Mouse (Mus musculus): ENCODE data around the gene 1700069L16Rik.

1700069L16Rik gene

DNA sequence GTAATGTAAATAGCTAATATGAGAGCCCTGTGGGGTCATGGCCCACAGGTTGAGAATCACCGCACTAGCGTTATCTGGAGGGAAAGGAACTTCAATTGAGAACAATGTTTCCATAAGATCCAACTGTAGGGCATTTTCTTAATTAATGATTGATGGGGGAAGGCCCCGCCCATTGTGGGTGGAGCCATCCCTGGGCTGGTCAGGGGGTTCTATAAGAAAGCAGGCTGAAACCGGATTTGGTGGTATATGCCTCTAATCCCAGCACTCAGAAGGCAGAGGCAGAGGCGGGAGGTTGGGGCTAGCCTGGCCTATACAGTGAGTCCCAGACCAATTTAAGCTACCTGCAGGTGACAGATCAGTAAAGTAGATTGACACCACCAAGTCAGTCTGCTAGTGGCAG is 9.8 kb upstream of the 1700069L16Rik start:
- no peak for DNase-seq (ENCODE audit: low spot score in 2 of 2)

DNA sequence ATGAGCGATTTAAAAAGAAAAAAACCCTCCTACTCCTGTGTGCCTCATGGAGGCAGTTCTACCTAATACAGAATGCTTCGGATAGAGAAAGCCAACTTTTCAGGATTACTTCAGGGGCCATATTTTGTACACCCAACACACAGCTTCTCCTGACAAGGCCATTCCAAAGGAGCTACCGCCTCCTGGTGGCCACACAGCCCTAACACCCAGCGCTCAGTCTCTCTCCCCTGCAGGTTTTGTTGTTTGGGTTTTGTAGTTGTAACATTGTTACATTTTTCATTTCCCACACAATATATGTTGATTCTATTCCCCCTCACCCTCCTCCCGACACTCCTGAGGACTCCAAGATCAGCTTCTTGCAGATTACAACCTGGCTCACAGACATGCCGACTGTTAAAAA is 7.6 kb upstream of the 1700069L16Rik start:
- DNase-seq (ENCODE audit: low spot score in 2 of 2), result peak; percentile 21 to 79

DNA sequence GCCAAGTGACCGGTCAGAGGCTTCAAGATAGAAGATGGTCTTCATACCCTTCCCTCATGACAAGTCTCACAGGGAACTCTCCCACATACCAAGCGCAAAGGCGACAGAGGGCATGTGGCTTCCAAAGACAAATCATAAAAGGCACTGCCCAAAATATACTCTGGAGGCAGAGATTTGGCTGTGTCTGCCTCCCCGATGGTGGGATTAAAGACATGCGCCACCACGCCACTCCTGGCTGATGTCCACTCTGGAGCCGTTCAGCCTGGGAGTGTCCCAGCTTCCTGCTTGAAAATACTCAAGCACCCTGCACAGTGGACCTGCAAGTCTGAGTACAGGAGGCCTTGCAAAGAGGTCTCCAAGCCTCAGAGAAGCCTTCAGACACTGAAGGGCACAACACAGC is 6.6 kb upstream of the 1700069L16Rik start:
- no peak for DNase-seq (ENCODE audit: low spot score in 2 of 2)

DNA sequence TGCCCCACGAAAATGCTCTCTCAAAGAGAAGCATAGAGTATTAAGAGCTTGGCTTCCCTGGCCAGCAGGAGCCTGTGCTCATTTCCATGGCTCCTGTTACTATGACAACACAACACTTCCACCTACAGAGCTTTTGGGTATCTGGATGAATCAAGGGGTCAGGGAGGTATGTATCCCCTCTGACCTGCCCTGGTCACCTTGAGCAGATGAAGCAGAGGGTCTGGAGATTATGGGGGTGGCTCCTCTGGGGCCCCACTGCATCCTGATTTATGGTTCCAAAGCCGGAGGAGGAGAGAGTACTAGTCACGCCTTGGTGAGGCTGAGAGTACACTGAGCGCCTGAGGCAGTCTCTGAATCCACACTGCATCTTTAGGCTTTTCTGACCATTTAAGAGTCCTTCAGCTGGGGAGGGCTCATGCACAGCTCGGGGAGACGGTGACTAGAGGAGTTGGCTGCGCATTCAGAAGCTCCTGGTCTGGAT is 6.1 kb upstream of the 1700069L16Rik start:
- DNase-seq (ENCODE audit: low spot score in 2 of 2), result no peak

GRCm38 (mm10) chr5:113728691-113729090 is 4.1 kb upstream of the 1700069L16Rik start:
- DNase-seq (ENCODE audit: low spot score in 2 of 2), result no peak

DNA sequence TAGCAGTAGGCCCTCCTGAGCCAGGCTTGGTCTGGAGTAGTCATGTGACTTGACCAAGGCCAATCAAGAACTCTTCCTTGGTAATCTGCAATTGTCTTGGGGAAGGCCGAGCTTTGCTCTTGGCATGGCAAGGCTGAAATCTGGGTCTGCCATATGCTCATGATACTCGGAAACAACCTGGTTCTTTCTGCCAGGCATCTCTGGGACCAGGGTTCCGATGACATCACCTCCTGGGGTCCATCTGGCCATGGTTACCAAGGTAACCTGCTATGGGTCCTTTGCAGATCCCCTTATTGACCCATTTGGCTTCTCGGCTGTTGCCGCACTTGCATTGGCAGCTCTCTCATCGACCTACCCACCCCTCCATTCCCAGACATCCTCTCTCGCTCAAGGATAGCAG is 3.4 kb upstream of the 1700069L16Rik start:
- no peak for DNase-seq (ENCODE audit: low spot score in 2 of 2)

GRCm38 (mm10) chr5:113727238-113727637 is 2.7 kb upstream of the 1700069L16Rik start:
- no peak for DNase-seq (ENCODE audit: low spot score in 2 of 2)

DNA sequence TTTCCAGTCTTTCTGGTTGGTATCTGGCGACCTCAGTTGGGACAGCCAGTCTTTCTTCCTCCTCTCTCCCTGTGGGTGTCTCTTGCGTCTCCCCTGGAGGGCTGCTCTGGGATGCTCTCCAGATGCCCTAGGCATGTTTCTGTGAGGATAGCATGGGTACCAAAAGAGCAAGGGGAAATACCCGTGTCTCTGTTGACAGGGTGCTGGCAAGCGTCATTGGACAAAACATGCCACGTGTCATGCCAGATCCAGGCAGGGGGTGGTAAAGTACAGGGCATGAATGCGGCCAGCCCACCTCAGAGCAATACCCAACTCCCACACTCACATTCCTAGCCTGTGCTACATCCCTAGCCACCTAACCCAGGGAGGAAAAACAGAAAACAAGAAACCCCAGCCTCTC is 2.0 kb upstream of the 1700069L16Rik start:
- no peak for DNase-seq (ENCODE audit: low spot score in 2 of 2)

DNA sequence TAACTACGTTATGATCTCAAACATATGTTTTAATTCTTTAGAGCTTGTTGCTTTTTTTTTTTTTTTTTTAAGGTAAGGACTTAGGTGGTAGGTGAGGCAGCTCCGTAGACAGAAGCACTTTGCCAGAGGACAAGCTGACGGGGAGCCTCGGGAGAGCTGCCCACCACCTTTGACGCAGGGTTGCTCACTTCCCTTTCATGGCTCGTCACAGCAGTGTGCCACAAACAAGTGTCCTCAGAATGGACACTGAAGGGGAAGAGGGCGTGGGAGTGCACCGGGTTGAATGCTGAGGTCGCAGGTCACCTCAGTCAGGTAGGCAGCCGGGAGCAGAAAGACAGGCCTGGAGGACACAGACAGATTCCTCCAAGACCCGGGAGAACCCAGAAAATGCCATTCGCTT is 845 bp upstream of the 1700069L16Rik start:
- no peak for DNase-seq (ENCODE audit: low spot score in 2 of 2)

DNA sequence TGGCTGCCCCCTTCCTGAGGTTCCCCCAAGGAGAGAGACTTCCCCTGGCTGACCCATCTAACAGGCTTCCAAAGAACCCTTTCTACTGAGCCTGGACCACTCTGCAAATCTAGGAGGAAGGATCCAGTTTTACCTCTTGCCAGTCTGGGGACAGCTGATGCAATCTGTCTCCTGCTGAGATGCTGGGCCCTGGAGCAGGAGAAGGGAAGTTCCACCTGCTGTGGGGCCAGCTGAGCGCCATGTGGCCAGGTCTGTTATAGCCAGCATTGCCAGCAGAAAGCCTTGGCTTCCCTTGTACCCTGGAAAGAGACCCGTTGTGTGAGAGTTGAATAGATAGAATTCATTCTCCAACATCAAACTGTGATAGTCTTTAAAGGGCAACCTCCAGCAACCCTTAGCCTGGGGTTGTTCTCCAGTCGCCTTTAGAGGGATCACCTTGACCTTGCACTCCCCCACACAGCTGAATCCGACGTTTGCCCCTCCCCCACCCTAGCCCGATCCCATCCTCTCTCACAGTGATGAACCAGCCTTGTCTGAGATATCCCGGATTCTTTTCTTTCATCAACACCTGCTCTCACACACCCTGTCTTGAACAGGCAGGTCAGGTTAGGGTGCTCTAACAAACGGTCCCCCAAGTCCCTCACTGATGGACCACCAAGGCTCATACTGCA is 870 bp downstream of the 1700069L16Rik start:
- DNase-seq (ENCODE audit: low spot score in 2 of 2), result no peak

GRCm38 (mm10) chr5:113722224-113723013 is 2.2 kb downstream of the 1700069L16Rik start:
- no peak for DNase-seq (ENCODE audit: low spot score in 2 of 2)

DNA sequence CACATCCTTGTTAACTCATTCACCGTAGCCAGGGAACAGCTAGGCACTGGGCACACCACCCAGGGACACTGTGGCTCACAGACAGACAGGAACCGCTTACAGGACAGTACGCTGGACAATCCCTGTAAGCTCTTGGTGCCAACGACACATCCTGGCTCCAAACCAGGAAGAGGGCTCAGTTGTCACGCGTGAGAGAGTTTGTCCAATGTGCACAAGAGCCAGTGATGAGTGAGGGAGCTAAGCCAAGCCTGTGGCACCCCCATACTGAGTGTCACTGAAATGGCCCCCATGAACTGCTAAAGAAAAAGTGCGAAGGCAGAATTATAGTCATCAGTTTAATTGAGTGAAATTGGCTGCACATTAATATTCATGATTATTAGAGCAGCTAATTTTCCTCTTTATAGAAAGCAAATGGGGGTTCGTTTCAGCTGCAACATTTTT is 5.3 kb downstream of the 1700069L16Rik start:
- no peak for DNase-seq (ENCODE audit: low spot score in 2 of 2)

- DNase-seq (ENCODE audit: low spot score in 2 of 2), result no peak
Measured at GRCm38 (mm10) chr5:113716581-113717388, 7.8 kb downstream of the 1700069L16Rik start.

DNA sequence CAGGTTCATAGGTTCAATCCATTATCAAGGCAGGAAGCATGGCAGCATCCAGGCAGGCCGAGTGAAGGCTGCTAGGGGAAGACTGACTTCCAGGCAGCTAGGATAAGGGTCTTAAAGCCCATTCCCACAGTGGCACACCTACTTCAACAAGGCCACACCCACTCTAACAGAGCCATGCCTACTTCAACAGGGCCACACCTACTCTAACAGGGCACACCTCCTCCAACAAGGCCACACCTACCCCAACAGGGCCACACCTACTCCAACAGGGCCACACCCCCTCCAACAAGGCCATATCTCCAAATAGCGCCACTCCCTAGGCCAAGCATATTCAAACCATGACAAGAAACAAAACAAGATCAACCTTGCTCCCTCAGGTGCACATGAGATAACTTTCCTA is 11.7 kb downstream of the 1700069L16Rik start:
- DNase-seq (ENCODE audit: low spot score in 2 of 2), result no peak

GRCm38 (mm10) chr5:113703803-113704585 is 20.6 kb downstream of the 1700069L16Rik start:
- no peak for DNase-seq (ENCODE audit: low spot score in 2 of 2)

DNA sequence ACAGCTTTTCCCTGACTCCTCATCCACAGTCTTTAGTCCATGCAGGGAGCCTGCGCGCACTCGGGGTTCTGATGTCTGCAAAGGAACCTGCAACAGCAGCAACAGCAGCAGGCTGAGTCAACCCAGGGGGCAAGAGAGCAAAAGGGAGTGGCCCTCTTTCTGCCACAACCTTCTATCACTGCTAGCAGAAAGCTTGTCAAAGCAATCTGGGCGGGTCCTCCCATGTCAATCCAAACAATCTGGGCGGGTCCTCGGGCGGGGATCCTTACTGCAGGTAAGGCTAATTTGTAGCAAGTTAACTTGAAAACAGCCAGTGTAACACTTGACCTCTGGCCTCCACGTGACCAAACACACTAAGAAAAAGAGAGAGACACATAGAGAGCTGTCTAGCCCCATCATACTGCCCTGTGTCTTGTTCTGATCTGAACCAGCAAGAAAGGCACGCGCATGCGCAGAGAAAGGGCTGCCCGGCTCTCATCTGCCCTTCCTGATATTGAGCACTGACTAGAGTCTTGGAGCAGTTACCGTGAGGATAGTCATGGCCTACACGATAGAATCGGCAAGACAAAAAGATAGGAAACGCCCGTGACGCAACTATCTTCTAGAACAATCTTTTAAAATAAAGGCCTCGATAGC is 24.1 kb downstream of the 1700069L16Rik start:
- no peak for DNase-seq (ENCODE audit: low spot score in 2 of 2)

DNA sequence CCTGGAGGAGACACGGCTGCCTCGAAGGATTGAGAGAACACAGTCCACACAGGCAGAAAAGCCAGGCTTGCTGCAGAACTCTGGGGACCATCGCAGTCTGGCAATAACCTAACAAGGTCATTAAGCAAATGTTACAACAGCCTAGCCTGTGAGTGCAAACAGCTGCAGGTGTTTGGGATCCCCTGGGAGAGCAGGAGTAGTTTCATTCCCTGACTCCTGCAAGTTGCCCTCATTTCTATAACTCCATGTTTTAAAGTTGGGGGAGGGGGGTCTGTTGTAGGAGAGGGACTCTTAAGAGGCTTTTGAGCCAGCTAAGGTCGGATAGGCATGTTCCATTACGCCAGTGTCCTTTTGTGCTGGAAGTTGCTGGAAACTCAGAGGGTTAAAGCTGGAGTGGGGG is 30.2 kb downstream of the 1700069L16Rik start:
- DNase-seq (ENCODE audit: low spot score in 2 of 2), result no peak

GRCm38 (mm10) chr5:113694000-113694399 is 30.6 kb downstream of the 1700069L16Rik start:
- no peak for DNase-seq (ENCODE audit: low spot score in 2 of 2)

GRCm38 (mm10) chr5:113693196-113693755 is 31.3 kb downstream of the 1700069L16Rik start:
- no peak for DNase-seq (ENCODE audit: low spot score in 2 of 2)

DNA sequence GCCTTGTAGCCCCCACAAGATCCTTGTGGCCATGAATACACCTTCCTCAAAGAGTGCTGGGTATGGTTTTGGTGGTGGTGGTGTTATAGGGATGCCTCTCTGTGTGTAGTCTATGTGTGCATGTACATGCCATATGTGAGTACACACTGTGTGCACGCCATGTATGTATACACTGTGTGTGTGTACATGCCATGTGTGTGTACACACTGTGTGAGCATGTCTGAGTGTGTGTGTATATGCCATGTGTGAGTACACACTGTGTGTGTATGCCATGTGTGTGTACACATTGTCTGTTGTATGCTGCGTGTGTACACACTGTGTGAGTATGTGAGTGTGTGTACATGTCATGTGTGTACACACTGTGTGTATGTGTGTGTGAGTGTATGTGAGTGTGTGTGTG is 33.7 kb downstream of the 1700069L16Rik start:
- DNase-seq (ENCODE audit: low spot score in 2 of 2), result no peak

Measured in spleen, postnatal 10 days (tissue).